Mouse (Mus musculus) adrenal gland, postnatal 0 days (tissue): ENCODE results near the gene Arhgap20. TPM values are rescaled to one million over a fixed set of nuclear protein-coding genes. Genes with fewer than 3 reads are reported as not detected.

Experiments
- polyA plus RNA-seq: library from polyadenylated mRNA; unstranded; fragments of >200 nt; fragmentation: Nextera tagmentation; extraction: Ambion mirVana; gene quantifications from 2 replicates; pipeline ENCODE4 v1.2.1, GENCODE M21; 2015

Arhgap20 gene
- 7.5 and 8.4 TPM in 2 replicates for polyA plus RNA-seq

DNA sequence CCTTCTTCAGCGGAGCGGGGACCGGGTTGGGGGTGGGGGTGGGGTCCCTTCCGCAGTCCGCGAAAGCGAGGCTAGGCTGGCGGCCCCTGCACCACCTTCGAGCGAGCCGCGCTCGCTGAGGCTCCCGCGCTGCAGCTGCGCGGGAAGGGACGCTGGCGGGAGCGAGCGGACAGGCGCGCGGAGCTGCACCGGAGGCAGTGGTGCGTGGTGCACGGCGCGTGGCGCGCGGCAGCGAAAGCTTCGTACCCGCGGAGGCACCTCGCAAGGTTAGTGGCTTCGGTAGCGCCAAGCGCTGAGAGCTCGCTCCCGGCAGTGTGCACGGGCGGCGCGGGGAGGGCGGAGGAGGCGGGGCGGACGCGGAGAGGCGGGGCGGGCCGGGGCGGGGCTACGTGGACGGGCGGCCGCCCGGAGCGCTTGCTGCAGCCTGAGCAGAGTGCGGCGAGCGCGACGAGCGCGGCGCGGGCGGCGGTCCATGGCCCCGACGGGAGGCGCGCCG, at the start of gene Arhgap20:
Arhgap20 (plus strand) TSS at position 417 of the 496 bp plus-strand sequence.

Other genes starting within 250 kb of the Arhgap20 start
- 1,264 and 2,418 TPM in 2 replicates for gene Fdx1, start 198.2 kb downstream of the Arhgap20 start, polyA plus RNA-seq